Mouse (Mus musculus) adrenal gland, adult 18-20 months (tissue): ENCODE measurements at regions not wholly inside any gene's neighbourhood (a gene's known extent, or its start where the extent isn't known, plus 50 kb on each side); places are given as distances from the start of the nearest gene placed in this dataset.

Experiments used
- DNase-seq, 2 experiments: peaks; one replicate each; pipeline ENCODE4 v3.0.0; 2021 to 2022; ENCODE audit warnings: low spot score in 2 of 2

DNA sequence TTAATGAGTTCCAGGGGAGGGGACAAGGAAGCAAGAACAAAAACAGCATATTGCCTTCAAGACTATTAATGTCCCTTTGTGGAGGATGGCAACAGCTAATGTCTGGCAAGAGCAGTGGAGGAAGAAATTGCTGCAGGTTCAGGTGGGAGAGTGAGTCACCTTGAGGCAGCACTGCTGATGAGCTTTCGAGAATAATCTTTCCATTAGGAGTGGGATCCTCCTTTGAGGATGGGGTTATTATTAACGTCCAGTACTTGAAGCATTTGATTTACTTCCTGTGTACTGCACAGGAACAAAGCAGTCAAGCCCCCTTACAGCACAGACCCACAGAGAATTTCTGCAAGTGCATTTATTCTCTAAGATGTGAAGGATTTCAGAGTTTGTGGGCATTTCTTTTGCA is 671.2 kb upstream of the Stxbp6 start:
- DNase-seq, result no peak

DNA sequence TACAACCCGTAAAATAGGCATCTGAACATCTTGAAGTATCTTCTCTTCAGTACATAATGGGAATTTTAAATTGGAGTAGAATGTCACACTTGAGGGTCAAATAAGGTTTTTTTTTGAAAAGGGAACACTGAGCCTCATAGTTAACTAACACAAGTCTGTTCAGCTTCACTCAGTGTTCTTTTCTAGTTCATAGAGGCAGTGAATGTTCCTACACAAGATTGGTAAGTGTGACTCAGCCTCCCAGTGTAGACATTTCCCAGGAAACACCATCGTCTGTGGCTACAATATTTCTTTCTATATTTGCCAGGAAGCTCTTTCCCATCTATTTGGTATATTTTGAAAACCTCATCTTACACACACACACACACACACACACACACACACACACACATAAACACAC is 670.1 kb upstream of the Stxbp6 start:
- no peak for DNase-seq

DNA sequence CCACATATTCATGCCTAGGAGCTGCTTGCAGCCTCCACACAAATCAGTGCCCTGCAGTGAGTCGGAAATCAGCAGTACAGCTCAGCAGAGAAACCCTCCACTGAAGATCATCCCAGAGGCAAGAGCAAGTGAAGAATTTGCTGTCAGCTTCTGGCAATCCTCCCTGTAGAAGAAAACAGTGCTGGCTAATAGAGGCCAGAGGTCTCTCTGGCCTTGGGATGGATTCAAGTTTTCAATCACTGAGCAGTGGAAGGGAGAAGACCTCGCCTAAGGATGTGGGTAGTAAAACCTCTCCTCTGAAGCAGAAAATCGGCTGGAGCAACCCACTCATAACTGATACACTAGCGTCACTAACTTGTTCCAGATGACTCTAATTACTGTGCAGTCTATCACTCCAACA is 659.2 kb upstream of the Stxbp6 start:
- DNase-seq, result peak in 1 of 2 experiments; percentile 2

DNA sequence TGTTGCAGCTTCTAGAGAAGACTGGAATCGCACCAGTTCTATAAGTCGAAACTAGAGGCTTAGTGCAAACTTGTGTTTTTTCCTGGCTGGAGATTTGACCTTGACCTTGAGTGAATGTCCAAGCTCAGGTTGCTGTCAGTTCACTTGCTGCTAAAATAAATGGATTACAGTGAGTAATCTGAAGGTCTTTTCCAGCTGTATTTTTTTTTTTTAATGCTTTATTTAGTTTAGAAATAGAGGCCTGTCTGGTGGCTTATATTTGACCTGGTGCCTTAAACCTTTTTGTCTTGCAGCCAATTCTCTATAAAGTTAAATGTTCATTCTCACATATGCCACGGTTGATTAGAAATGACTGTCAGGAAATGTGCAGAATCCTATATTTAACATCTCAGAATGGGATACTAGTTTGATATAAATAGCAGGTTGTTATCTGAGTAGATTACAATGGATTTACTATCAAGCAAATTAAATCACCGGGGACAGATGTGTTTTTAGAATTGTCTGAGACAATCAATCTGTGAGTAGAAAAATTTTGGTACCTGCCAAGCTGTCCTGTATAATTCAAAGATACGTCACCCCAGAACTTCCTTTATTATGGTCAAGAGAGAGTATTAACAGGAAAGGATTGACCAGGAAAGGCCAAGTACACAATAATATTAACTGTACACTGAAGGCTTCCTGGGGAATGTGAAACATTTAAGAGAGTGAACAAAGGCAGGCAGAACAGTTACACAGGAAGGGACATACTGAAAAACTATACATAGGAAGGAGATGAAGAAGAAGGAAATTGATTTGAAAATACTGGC is 650.3 kb upstream of the Stxbp6 start:
- no peak for DNase-seq

DNA sequence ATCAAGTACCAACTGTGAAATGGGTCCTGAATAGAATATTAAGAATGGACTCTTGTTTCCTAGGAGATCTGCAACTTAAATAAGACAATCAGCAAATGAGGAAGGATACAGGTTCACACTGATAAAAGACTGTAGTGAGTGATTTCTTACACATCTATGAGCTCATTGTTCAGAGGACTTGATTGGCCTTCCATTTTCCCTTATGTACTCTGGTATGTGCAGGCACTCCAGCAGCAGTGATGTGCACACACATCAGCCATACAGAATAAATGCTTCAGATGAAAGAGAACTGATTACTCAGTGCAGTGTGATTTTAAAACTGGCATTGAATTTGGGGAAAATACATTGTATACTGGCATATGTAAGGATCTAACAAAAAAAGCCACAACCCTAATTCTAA is 636.8 kb upstream of the Stxbp6 start:
- no peak for DNase-seq

DNA sequence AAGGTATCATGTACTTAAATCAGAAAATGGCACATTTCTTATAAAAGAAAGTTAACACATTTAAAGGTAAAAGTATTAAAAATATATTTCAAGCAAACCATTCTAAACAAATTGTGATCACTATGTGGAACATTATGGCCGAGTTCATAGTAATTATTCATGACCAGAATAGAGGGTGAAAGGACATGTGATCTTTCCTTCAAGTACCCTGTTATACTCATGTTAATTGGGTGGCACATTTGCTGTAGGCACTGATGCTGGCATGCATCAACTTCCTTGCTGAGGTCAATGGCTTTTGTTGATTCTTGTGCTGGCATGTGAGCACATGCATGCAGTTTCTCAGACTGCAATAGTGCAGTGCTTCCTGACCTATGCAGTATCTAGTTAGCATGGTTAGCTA is 636.3 kb upstream of the Stxbp6 start:
- no peak for DNase-seq

DNA sequence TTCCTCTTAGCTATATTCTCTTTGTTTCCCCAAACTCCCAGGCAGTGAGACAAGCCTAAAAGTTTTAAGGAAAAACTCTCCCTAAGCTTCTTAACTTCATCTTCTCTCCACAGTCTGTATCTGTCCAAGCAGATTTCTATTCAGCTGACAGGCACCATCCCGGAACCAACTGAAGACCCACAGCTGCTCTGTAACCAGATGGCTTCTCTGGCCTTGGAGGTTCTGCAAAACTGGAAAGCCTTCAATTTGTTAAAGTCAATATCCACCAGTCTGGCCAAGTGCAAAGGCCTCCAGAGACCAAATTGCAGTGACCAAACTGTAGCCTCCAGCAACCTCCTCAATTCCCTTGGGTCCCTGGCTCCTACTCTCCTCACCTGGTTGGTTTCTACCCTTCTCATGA is 614.8 kb upstream of the Stxbp6 start:
- no peak for DNase-seq

DNA sequence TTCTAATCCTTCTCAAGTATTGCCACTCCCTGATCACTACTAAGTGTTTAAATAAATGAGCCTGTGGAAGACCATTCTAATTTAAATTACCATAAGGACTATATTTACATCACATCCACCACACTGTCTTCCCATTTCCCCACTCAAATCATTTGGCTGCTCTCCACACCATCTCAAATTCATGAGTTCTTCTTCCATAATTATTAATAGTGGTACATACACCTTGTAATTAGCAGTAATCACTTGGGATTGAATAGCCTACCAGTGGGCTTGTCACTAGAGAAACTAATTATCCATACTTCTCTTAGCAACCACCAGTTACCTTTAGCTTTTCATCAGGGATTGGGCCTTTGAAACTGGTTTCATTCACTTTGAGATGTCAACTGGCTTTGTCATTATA is 612.3 kb upstream of the Stxbp6 start:
- no peak for DNase-seq

DNA sequence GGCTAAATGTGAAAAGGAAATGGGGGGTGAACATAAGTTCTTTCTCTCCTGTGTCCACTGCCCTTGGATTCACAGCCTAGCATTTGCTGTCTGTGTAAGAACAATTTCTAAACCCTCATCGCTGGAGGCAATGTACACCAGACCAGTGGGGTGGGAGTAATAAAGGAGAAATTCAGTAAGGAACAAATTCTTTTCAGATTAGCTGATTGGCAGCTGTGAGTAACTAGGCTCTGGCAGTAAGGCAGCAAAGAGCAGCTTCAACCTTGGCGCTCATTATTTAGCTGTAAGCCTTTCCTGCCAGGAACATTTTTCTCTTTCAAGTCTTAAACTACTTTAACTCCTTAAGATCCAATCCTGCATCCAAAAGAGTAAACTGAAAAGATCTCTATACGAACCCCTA is 597.9 kb upstream of the Stxbp6 start:
- no peak for DNase-seq

DNA sequence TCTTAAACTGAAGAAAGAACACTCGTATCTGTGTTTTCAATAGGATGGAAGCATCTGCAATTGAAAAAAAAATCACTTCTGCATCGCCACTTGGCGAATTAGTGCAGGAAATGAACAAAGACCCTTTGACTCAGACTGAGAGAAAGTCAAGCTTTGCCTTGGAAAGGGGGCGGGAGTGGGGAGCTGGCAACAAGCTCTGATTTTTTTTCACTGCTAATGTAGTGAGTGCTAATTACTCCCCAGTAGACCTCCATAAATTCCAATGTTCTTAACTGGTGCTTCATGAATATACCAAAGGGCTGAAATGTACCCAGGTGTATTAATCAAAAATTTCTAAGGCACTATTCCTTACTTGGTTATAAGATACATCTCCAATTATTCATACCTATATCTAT is 597.0 kb upstream of the Stxbp6 start:
- DNase-seq, result no peak

DNA sequence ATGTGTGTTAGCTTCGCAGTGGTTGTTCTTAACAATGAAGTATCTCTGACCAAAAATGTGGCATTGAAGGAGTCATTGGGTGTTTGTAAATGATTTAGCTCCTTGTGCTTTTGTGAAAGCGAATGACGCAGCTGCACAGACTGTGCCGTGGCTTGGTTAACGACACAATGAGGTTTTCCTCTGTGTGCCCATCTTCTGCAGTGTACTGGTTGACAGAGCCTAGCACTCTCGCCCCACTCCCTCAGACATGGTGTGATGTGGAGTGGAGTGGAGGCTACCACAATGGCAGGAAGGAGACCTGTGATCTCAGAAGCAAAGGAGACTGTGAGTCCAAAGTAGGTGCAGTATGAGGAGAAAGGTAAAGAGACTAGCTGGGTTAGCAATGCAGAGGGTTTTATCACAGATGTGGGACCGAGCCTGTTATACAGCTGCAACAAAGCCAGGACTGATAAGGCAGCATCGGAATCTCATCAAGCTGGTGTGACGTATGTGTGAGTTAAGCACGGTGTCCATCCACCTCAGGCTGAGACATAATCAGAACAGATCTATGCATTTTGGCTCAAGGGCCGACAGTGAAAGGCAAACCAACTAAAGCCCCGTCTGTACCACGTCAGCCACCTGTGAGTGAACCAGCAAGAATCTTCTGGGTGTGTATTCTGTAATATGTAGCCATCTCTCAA is 596.5 kb upstream of the Stxbp6 start:
- DNase-seq, result no peak

DNA sequence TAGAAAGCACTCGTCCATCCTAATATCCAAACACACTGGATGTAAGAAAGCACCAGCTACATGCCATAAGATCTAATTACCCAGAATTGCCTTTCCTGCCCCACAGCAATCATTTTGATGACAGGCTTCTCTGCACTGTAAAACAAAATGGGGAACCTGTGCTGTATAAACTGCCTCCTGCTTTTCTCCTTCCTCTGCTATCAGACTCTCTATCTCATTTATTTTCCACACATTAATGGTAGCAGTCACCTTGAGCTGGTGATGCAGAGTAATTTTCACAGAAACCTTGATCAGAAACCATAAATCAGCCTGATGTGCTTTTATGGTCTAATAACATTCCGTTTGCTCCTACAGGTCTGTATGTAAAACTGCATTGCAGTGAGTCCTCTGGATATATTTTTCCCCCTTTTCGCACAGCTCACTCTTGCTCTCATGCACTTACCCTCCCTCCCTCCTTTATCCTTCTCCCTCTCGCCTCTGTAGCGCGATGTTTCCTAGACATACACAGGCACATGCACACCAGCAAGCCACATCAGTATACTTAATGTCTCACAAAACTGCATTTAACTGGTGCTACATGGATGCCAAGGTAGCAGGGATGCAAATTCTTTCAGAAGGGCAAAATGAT is 595.9 kb upstream of the Stxbp6 start:
- DNase-seq, result no peak

DNA sequence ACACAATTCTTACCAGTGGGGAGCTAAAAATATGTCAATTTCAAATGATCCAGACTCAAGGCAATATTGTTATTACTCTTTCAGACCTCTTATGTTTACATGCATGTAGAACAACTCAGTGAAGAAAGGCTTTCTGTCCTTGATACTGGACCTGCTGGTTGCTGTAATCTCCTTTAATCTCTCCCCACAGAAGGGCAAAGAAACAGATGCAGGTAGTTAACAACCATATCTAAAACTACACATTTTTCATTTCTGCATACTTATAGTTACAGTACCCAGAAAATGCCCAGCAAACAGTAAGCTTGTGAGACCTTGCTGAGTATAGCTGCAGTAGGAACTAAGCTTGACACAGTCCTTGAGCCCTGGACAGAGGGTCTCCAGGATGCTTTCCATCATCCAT is 585.1 kb upstream of the Stxbp6 start:
- no peak for DNase-seq

DNA sequence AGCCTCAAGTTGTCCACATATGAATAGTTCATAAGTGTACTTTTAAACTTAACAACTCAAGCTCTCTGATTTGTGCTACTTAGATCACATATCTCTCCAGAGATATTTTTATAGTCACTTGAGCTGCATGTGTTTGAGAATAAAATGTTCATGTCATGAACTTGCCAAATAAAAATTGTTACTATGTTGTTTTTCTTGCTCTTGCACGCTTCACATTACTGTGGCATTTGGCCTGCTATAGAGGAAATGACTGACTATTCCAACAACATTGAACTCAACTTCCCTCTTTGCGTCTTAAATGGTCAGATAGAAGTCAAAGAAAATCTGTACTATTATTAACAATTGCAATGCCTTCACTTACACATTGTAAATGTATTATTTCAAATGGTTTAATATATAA is 582.1 kb upstream of the Stxbp6 start:
- DNase-seq, result no peak

DNA sequence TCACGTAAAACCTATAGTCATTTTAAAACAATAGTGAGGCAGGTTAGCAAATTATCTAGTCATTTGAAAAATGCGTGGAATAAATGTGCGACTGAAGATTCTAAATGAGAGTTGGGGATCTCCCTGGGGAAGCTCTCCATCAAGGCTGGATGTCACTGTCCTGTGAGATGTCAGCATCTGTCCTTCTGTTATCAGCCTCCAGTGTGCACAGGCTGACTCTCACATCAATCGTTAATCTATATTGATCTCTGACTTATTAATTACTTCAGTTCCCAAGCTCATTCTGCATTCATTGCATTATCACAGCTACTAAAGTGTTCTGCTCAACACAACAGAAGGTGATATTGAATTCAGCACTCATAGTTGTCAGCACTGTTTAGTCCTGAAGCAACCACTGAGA is 574.1 kb upstream of the Stxbp6 start:
- DNase-seq, result no peak

DNA sequence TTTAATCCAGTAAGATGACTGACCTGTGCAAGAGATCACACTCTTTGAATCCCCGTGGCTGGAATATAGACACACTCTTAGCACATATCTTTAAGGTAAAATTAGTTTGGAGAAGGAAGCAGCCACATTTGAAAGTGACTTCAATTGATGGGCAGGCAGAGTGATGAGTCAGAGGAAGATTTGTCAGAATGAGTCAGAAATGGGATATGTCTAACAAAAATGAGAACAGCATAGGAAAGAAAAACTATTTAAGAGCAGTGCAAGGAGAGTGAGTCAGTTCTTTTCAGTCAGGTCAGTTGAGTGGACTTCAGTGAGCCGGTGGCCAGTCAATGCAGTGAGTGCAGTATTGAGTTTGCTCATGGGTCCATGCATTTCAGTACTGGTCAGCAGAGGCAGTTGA is 569.7 kb upstream of the Stxbp6 start:
- DNase-seq, result no peak

DNA sequence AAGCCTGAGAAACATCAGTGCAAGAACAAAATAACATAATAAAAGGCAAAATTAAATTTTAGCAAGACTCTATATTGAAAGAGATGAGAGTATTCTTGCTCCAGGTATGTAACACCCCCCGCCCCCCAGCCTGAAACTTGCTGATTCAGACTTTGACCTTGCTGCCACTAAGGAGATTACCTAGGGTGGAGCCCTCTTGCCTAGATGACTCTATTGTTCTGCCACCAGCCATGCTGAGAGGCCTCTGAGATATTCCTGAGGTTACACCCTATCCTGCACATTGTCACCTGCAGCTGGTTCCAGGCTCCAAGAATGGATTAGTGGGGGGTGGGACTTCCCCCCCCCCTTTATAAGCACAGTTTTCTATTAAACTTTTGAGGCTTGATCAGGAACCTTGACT is 548.3 kb upstream of the Stxbp6 start:
- no peak for DNase-seq

DNA sequence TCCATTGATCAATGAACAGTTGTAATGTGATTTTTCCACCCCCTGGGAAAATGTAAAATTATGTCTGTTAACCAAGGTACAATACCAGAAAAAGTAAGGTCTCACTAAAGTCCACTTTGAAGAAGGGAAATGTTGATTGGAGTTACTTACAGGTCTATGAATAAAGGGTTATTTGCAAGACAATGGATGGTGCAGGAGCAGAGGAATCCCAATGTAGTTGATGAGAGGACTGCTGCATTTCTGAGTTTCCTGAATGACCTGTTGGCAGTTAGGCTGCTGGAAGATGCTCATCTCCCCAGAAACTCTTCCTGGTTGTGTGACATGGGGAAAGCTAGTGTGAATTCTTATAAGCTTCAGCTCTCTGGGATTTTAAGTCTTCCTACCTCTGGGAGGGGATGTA is 545.5 kb upstream of the Stxbp6 start:
- DNase-seq, result no peak

DNA sequence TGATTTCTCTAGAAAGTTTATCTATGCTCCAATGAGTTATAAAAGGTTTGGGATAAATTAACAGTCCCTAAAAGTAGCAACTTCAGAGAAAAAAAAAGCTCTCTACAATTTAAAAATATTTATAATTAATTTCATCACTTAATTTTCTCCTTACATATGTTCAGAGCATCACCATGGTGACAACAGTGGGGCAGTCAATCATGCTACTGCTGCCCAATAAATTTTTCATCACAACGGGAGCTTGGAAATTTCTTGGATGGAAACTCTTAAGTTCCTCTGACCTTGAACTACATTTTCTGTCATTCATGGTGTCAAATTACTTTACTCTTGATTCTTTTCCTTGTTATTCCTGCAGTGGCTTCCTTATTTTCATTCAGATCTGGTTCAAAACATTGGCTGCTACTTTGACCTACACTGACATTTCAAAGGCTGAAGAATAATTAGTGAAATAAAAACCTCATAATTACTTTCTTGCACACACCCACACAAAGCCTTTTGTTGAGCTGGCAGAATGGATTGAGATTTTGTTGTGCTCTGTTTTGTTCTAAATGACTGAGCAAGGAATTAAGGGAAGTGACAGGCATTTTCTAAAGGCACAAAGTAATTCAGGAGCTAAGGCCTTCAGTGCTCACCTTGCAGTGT is 540.1 kb upstream of the Stxbp6 start:
- no peak for DNase-seq

DNA sequence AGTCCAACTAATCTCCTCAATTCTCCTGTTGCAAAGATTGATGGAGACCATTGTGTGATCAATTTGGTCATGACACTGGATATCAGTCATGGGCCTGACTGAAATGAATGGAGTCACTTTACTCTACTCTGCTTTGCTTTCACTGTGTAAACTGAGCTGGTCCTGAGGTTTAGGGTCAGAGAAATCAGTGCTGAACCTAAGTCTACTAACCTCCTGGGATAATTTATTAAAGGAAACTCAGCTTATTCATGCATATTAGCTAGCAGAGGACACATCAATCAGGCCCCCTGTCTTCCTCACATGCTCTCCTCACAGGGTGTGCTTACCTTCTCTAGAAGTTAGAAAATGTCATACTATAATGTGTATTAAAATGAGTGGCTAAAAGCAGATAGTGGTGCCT is 539.6 kb upstream of the Stxbp6 start:
- no peak for DNase-seq

DNA sequence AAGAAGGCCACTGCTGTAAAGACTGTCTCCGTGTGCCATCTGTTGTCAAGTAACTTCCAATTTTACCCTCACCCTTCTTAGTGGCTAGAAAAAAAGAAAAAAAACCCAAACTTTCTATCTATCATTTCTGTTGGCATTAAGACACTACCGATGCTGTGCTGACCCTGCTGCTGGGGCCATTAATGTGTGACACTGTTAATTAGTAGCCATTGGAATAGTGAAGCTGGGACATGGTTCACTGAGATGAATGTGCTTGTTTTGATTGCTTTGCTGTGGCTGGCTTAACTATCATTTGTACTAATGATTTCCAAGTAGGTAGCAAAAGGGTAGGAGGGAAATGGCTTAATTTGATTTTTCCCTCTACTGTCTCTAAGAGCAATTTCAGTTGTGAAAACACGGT is 524.9 kb upstream of the Stxbp6 start:
- DNase-seq, result no peak

DNA sequence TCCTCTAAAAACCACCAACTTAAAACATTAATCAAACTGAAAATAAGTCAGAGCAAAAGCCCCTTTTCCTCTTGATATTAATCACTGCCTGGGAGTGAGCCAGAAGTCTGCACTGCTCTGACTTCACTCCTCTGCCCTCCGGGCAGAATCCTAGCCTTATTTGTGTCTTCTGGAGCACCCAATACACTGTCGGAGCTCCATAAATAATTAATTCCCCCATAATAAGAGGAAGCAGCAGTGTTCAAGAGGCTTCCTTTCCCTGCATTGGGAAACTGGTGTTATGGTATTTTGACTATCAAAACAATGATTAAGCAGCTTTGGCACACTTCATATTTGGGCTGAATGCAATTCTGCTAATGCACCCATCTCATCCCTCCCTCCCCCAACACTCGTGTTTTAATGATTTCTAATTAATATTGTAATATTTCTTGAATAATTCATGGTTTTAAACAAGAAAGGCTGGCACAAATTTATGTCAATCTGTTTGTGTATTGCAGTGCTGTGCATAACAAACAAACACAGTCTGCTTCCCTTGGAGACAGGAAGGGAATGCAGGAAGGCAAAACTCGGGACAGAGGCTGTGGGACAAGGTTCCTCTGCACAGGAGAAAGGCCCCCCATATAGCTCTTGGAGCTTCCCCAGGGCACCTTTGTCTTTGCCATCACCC is 523.5 kb upstream of the Stxbp6 start:
- DNase-seq, result no peak
